8 mouse cellular contexts compared by ENCODE assay signal in the genomic region with DNA sequence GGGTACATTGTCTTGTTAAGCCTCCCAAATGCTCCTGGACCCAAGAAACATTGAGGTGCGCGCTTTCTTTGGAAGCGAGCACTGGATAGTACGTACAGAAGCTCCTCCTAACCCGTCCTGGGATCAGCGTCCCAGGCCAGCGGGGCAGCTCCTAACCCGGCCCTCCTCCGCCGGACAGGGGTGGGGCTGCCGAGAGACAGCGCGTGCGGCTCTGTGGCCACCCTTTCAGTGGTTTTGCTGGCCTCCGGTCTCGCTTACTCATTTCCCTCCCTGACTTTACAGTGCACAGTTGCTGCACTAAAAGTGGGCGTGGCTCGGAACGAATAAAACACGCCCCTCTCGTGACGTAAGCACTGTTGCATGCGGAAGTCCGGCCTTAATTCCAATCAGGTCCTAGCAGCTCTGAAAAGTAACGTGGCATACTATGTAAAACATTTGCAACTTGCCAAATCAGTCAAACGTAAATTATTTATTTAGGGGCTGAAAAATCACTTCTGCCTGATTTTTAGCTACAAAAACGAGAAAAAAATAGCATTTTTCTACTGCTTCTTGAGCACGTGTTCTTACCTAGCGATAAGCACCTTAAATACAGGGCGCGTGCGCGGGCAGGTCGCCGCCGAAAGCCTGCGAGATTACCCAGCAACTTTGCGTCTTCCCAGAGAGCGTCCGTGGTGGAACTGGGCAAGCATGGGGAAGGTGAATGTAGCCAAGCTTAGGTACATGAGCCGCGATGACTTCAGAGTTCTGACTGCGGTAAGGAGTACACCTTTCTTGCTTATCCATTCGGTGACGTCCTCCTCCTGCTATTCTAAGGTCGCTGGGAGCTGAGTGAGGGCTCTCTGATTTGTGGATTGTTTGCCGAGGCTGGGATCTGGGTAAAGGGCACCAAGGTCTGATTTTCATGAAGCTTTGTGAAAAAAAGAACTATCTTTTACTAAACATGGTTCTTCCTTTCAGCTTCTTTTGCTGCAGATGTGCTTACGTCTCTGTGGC. TPM values are rescaled to one million over a fixed set of nuclear protein-coding genes. Genes with fewer than 3 reads are reported as not detected.
A peak's percentile ranks its signal among the peaks of the same experiment; 100 is the strongest.
DNase-seq lines count a peak whose midpoint lies in the region; ATAC-seq and TF ChIP-seq lines count a peak whose summit lies in the region.

A gene (plus strand): TSS at position 392 of the 993 bp plus-strand sequence.

- H3K4me1 ChIP-seq in bone marrow macrophage, adult 2 months (ENCODE audit: control insufficient read depth, insufficient read depth, low read length): peaks cover 11% of the 10 kb centered on the region
- no peaks in the 10 kb centered on the region for H3K4me1 ChIP-seq in embryonic fibroblast, embryonic 13.5 days (ENCODE audit: control insufficient read depth, insufficient read depth, low read length)
- H3K4me1 ChIP-seq in kidney, embryonic 14.5 days (ENCODE audit: control insufficient read depth, insufficient read depth, low read length): 0 out of 2 replicates have a peak, but pooled peaks cover 9% of the 10 kb centered on the region
- peaks cover 11% of the 10 kb centered on the region; the same call in 1 of the 2 replicates for H3K4me1 ChIP-seq in limb, embryonic 15.5 days

- peak within 1 kb of the TSS; percentile 72 for H3K4me3 ChIP-seq in bone marrow macrophage, adult 2 months (ENCODE audit: insufficient read depth, low read length)
- H3K4me3 ChIP-seq in embryonic fibroblast, embryonic 13.5 days (ENCODE audit: insufficient read depth, low read length): peak within 1 kb of the TSS; percentile 86
- H3K4me3 ChIP-seq in kidney, embryonic 14.5 days (ENCODE audit: low read length): peak within 1 kb of the TSS; percentile 87
- H3K4me3 ChIP-seq in limb, embryonic 15.5 days: peak within 1 kb of the TSS; percentile 72

- under 1% methylated on average over 48 of the region's 48 CpGs for WGBS in kidney, embryonic 14.5 days
- WGBS in limb, embryonic 15.5 days: under 1% methylated on average over 48 of the region's 48 CpGs

- no peak for TF ChIP-seq POLR2A in bone marrow macrophage, adult 2 months (IDR thresholded peaks at IDR 0.05; ENCODE audit: borderline replicate concordance, low read depth, low read length)
- peak; percentile 96 for TF ChIP-seq POLR2A in embryonic fibroblast, embryonic 13.5 days (IDR thresholded peaks at IDR 0.05; ENCODE audit: low read depth, low read length)

- peak within 1 kb of the TSS; percentile 74 for H3K4me2 ChIP-seq in kidney, embryonic 14.5 days (replicated peaks; ENCODE audit: low read depth, low read length)
- peak within 1 kb of the TSS; percentile 72 for H3K4me2 ChIP-seq in limb, embryonic 15.5 days

- peak within 1 kb of the TSS; percentile 87 for H3K9ac ChIP-seq in kidney, embryonic 14.5 days (ENCODE audit: low read depth, low read length)
- peak within 1 kb of the TSS; percentile 75 for H3K9ac ChIP-seq in limb, embryonic 15.5 days

- no peaks in the 10 kb centered on the region for H3K9me3 ChIP-seq in kidney, embryonic 14.5 days (ENCODE audit: control insufficient read depth, low read length)
- H3K9me3 ChIP-seq in limb, embryonic 15.5 days: no peaks in the 10 kb centered on the region

- H3K36me3 ChIP-seq in kidney, embryonic 14.5 days (ENCODE audit: control insufficient read depth, insufficient read depth, low read length): peaks cover 18% of the 10 kb centered on the region; the same call in 1 of the 2 replicates
- H3K36me3 ChIP-seq in limb, embryonic 15.5 days: peaks cover 10% of the 10 kb centered on the region

- H3K27ac ChIP-seq in bone marrow macrophage, adult 2 months (ENCODE audit: insufficient read depth, low read depth, low read length): peak within 1 kb of the TSS; percentile 51
- H3K27ac ChIP-seq in embryonic fibroblast, embryonic 13.5 days (ENCODE audit: insufficient read depth, low read length): peak within 1 kb of the TSS; percentile 80
- peak within 1 kb of the TSS; percentile 89 for H3K27ac ChIP-seq in kidney, embryonic 14.5 days (ENCODE audit: low read depth, low read length)
- peak within 1 kb of the TSS; percentile 93 for H3K27ac ChIP-seq in limb, embryonic 15.5 days

- no peak for TF ChIP-seq CTCF in bone marrow macrophage, adult 2 months (IDR thresholded peaks at IDR 0.05; ENCODE audit: low read depth, low read length)
- no peak for TF ChIP-seq CTCF in embryonic fibroblast, embryonic 13.5 days (IDR thresholded peaks at IDR 0.05; ENCODE audit: borderline replicate concordance, insufficient read depth, low read length)

- peak; percentile 99 for DNase-seq in A20 (ENCODE audit: low read depth, low spot score)
- peak; percentile 96 to 98 for DNase-seq in heart, adult 9 months (ENCODE audit: low spot score in 2 of 2)
- peak; percentile 88 to 94 for DNase-seq in monocyte, adult 2 months (ENCODE audit: low read depth in 1 of 2, low spot score in 2 of 2)
- peak; percentile 92 to 96 for DNase-seq in spleen, postnatal 36 days (ENCODE audit: low spot score in 2 of 2)

- H3K27me3 ChIP-seq in kidney, embryonic 14.5 days (ENCODE audit: control insufficient read depth, insufficient read depth, low read length): no peaks in the 10 kb centered on the region
- H3K27me3 ChIP-seq in limb, embryonic 15.5 days: no peaks in the 10 kb centered on the region

- ATAC-seq in kidney, embryonic 14.5 days (ENCODE audit: low FRiP score, low TSS enrichment): peak; percentile 99
- peak; percentile 96 for ATAC-seq in limb, embryonic 15.5 days (ENCODE audit: insufficient number of reproducible peaks, low FRiP score, low TSS enrichment, low read depth)

RNA-seq across cellular contexts. Expression of the gene that starts here (rescaled TPM):
- polyA plus RNA-seq in bone marrow macrophage, adult 2 months (2012; ENCODE audit: insufficient read depth, insufficient read length, missing spikeins): 15.6 and 17.7 TPM in 2 replicates
- 30.4 and 32.7 TPM in 2 replicates for polyA plus RNA-seq in embryonic fibroblast, embryonic 13.5 days (2011; ENCODE audit: insufficient read length, low read depth, missing spikeins)
- polyA plus RNA-seq in kidney, embryonic 14.5 days (2014; fragmentation: Nextera tagmentation; extraction: Ambion mirVana): 37.1 and 38.1 TPM in 2 replicates
- 24.5 and 25.4 TPM in 2 replicates for polyA plus RNA-seq in limb, embryonic 15.5 days (2015; fragmentation: Nextera tagmentation; extraction: Ambion mirVana)

Comparison
In these comparisons a context has a peak if more than half of its experiments do, and no peak if none do; other contexts are left out.
1. Peak in every context shown above with its lines: DNase-seq, ATAC-seq, H3K4me3 ChIP-seq and H3K27ac ChIP-seq.